Mouse (Mus musculus): Measurements from ENCODE around the gene Ghr.

Ghr gene

DNA sequence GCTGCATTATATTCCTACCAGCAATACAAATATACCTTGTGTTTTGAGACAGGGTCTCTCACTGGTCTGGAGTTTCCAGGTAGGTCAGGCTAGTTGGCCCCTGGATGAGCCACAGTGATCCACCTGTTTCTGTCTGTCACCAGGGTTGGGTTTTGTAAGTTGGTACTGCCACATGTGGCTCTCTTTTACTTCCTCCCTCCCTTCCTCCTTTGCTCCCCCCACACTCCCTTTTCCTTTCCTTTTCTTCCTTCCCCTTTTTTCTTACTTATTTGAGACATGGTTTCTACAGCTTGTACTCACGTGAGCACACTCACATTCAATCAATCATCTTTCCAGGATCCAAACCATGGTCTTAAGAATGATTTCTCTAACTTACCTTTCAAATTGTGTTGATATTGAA is 289.8 kb downstream of the Ghr start:
- DNase-seq (ENCODE audit: low spot score) = no peak

- no peak for DNase-seq (ENCODE audit: low spot score)
Measured at GRCm38 (mm10) chr15:3290435-3290834, 292.9 kb downstream of the Ghr start.

DNA sequence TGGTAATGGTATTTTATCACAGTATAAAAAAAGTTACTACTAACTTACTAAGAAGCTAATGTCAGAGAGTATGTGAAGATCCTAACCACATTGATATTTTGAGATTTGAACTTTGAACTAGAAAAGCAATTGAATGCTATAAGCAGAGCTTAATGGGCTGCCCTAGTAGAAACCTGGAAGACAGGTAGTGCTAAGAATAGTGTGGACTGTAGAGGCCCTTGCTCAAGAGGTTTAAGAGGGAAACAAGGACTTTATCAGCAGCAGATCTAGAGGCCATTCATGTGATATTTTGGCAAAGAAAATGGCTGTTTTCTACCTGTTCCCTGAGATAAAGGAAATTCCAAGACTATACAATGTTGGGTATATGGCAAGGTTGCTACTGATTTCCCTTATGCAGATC is 297.3 kb downstream of the Ghr start:
- DNase-seq (ENCODE audit: low spot score) = no peak

GRCm38 (mm10) chr15:3281737-3282136 is 301.6 kb downstream of the Ghr start:
- no peak for DNase-seq (ENCODE audit: low spot score)

DNA sequence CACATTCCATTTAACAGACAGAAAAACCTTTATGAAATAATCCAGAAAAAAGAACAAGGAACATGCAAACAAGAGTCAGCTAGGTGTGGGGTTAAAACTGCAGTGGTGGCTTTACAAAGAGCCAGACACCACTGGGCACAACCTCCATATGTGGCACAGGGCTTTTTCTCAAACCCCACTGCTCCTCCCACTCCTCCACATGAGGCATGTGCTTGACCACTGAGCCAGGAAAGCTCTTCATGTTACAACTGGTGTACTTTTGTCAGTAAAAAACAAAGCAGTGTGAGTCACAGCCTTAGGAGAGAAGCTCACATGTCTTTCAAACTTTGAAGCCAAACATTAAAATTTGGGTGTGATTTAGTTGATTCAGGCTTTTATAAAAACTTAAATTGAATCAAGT is 302.1 kb downstream of the Ghr start:
- no peak for DNase-seq (ENCODE audit: low spot score)

DNA sequence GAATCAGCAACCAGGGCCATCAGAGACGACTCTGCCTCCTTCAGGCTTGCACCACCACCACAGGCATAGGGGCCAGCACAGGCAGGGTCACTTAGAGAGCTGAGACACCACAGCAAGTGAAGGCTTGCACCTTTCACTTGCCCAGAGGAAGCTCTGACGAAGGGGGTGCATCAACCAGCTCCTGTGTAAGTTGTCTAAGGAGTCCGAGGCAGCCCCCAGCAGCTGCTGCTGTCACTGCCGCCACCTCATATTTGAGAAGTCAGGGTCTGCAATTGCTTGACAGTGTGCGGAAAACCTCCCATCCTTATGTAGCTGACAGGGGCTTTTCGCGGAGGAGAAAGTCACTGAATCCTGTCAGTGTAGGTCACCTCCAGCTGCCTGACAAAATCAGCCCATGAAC is 304.1 kb downstream of the Ghr start:
- no peak for DNase-seq (ENCODE audit: low spot score)

DNA sequence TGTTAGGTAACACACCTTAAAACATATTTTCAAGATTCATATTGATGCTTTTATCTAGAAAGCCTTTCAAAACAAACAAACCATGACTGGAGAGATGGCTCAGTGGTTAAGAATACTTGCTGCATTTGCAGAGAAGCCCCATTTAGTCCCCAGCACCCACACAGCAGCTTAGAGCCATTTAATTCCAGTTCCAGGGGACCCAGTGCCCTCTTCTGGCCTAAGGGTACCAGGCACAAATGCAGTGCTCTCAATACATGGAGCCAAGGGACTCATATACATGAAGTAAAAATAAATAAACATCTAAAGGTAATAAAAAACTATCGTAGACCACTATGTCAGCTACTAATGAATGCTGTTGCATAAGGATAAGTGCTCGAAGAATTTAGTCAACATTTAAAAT is 305.9 kb downstream of the Ghr start:
- DNase-seq (ENCODE audit: low spot score) = no peak

DNA sequence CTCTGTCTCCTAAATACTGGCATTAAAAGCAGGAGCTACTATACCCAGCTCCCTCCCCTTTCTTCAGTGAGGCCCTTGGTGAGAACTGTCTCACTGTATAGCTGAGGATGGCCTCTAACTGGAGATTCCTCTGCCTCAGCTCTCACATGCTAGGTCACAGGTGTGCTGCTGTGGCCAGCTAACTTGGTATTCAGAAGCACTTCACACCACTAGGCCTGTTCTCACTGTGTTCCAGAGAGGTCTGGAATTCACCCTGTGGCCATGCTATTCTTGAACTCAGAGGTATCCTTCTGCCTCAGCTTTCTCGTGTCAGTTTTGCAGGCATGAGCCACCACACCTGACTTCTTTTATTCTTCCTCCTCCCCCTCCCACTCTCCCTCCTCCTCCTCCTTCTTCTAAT is 310.1 kb downstream of the Ghr start:
- no peak for DNase-seq (ENCODE audit: low spot score)

GRCm38 (mm10) chr15:3271216-3271615 is 312.1 kb downstream of the Ghr start:
- DNase-seq (ENCODE audit: low spot score) = no peak

- DNase-seq (ENCODE audit: low spot score) = peak; percentile 60
Measured at GRCm38 (mm10) chr15:3270646-3271077, 312.6 kb downstream of the Ghr start.

DNA sequence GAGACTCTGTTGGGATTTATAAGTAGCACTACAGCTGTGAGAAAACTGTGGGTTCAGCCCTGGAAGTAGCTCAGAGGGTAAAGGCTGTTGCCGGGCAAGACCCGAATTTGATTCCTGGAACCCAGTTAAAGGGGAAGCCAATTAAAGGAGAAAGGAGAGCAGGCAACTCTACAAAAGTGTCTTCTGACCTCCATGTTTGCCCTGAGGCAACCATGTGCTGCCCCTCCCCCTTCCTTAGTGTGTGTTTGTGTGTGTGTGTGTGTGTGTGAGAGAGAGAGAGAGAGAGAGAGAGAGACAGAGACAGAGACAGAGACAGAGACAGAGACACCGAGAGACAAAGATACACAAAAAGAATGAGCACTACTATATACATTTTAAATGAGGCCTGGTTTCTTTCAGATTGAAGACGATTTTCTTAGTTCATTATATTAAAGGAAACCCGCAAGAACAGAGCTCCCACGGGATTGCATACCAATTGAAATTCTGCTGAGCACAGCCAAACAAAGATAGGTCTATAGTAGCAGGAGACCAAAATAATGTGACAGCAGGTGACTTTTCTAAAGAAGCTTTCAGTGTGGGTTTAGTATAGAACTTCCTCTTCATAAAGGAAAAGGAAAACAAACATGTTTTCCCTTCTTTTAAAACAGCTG is 313.2 kb downstream of the Ghr start:
- DNase-seq (ENCODE audit: low spot score) = no peak

- DNase-seq (ENCODE audit: low spot score) = no peak
Measured at GRCm38 (mm10) chr15:3269496-3269895, 313.8 kb downstream of the Ghr start.

- no peak for DNase-seq (ENCODE audit: low spot score)
Measured at GRCm38 (mm10) chr15:3268247-3268646, 315.0 kb downstream of the Ghr start, which contains the start of gene Selenop. Gene Selenop (plus strand): TSS chr15:3268547.
